Mouse (Mus musculus) kidney, adult 2 months (tissue): ENCODE results near the gene Sh3rf1. TPM values are rescaled to one million over a fixed set of nuclear protein-coding genes. Genes with fewer than 3 reads are reported as not detected.

Experiments used
- DNase-seq: peaks from one replicate; pipeline ENCODE4 v3.0.0; 2021
- H3K27ac ChIP-seq: fragments of 200-500 bp; 2 replicates; pipeline ENCODE4 v1.5.1; 2012; ENCODE audit warnings: low read depth, low read length, control low read depth, inconsistent platforms; ENCODE audit not compliant: insufficient read depth
- H3K27me3 ChIP-seq: fragments of 200-500 bp; replicated peaks from 2 replicates; pipeline ENCODE4 v1.6.1; 2012; ENCODE audit warnings: mild to moderate bottlenecking, moderate library complexity, low read length, inconsistent platforms; ENCODE audit not compliant: control insufficient read depth, insufficient read depth
- H3K36me3 ChIP-seq: fragments of 200-500 bp; 2 replicates; pipeline ENCODE4 v1.6.1; 2012; ENCODE audit warnings: mild to moderate bottlenecking, moderate library complexity, low read length, inconsistent platforms; ENCODE audit not compliant: control insufficient read depth, insufficient read depth
- H3K4me1 ChIP-seq: fragments of 200-500 bp; 2 replicates; pipeline ENCODE4 v1.6.1; 2011; ENCODE audit warnings: low read length; ENCODE audit not compliant: control insufficient read depth, insufficient read depth
- H3K4me3 ChIP-seq: fragments of 200-500 bp; 2 replicates; pipeline ENCODE4 v1.5.1; 2011; ENCODE audit warnings: mild to moderate bottlenecking, low read depth, low read length, control low read depth; ENCODE audit not compliant: insufficient read depth
- CTCF ChIP-seq: fragments of 200-500 bp; conservative IDR thresholded peaks from 2 replicates; pipeline ENCODE4 v1.5.1; 2011; ENCODE audit warnings: low read depth, mild to moderate bottlenecking, control low read depth, low read length, moderate library complexity, mixed read lengths; ENCODE audit not compliant: insufficient read depth, insufficient read length
- POLR2A ChIP-seq: fragments of 200-500 bp; IDR thresholded peaks from one replicate; pipeline ENCODE4 v1.6.1; 2011; ENCODE audit warnings: low read depth, low read length, control low read depth
- WGBS: fragments of 180-500 bp; shearing (Covaris S2); methylation state at CpG from one replicate; pipeline ENCODE4 v1.1.7; 2018; 5-methylcytosine and 5-hydroxymethylcytosine counted together
- polyA plus RNA-seq: library from polyadenylated mRNA; depleted of rRNA; stranded (reverse); fragments of >200 nt; gene quantifications from 2 replicates; pipeline ENCODE4 v1.2.3, GENCODE M21; 2012

Gene Sh3rf1
- polyA plus RNA-seq, 1 experiment: 14.4 TPM

- H3K4me1 ChIP-seq: peaks cover 12% of the 10 kb centered on the region
- H3K36me3 ChIP-seq: no peaks in the 10 kb centered on the region
- no peak overlapping the region for H3K27ac ChIP-seq
- no peak overlapping the region for H3K4me3 ChIP-seq
- no peak for DNase-seq
- H3K27me3 ChIP-seq: no peaks in the 10 kb centered on the region
- WGBS: 62% methylated on average over 4 of the region's 4 CpGs
- TF ChIP-seq CTCF: no peak
- no peak for TF ChIP-seq POLR2A
Measured at GRCm38 (mm10) chr8:61261374-61261773, 37.7 kb downstream of the Sh3rf1 start.

DNA sequence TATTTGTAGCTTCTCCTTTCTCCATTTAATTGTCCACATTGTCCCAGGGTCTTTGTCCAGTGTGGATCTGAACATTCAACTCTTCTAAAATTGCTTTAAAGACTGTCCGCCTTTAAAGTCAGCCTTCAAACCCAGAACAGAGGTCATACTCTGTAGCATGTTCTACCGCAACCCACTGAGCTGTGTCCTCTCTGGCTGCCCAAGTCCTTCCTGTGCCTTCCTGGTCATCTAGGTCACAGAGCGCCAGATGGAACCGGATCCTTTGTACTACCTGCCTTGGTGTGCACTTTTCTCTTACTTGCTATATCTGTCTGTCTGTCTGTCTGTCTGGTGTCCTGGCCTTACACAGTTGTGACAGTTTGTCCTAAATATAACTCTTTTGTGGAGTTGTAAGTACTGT lies 40.0 kb downstream of the Sh3rf1 start:
- Histone ChIP-seq H3K36me3 (no peaks in the 10 kb centered on the region), H3K27me3 (no peaks in the 10 kb centered on the region), H3K4me3 (no peak overlapping the region), H3K4me1 (peaks cover 21% of the 10 kb centered on the region), H3K27ac (peak overlapping the region; percentile 21; the same call in 1 of the 2 replicates)
- DNase-seq: peak; percentile 79
- 46% methylated on average over 4 of the region's 4 CpGs for WGBS
- no peak for TF ChIP-seq POLR2A
- no peak for TF ChIP-seq CTCF

GRCm38 (mm10) chr8:61264881-61265280 lies 41.2 kb downstream of the Sh3rf1 start:
- DNase-seq: no peak
- Histone ChIP-seq H3K27ac (0 out of 2 replicates have a peak overlapping the region, but pooled peaks have one; percentile 58), H3K36me3 (no peaks in the 10 kb centered on the region), H3K4me3 (no peak overlapping the region), H3K27me3 (no peaks in the 10 kb centered on the region), H3K4me1 (peaks cover 26% of the 10 kb centered on the region)
- TF ChIP-seq POLR2A (no peak), CTCF (no peak)
- 42% methylated on average over 7 of the region's 7 CpGs for whole genome bisulfite sequencing

DNA sequence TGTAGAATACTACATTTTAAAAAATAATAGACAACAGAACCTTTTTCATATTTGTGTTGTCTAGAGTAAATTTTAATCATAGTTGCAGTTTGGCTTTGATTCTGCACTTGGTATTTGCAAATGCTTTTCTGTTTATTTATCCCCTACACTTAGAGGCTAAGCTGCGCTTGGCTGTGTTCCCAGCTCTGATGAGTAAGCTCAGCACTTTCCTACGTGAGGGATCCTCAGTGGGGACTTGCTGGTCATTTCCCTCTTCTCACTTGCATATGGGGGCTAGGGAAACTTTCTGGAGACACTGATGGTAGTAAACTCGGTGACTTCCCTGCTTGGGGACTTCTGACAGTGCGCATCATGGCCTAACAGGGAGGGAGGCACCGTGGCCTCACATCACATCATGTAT lies 41.7 kb downstream of the Sh3rf1 start:
- WGBS: 36% methylated on average over 5 of the region's 5 CpGs
- TF ChIP-seq CTCF: no peak
- no peak for TF ChIP-seq POLR2A
- H3K4me3 ChIP-seq: no peak overlapping the region
- no peaks in the 10 kb centered on the region for H3K27me3 ChIP-seq
- H3K4me1 ChIP-seq: peaks cover 31% of the 10 kb centered on the region
- peak; percentile 86 for DNase-seq
- H3K27ac ChIP-seq: peak overlapping the region; percentile 7; the same call in 1 of the 2 replicates
- H3K36me3 ChIP-seq: no peaks in the 10 kb centered on the region

- Histone ChIP-seq H3K4me1 (peaks cover 43% of the 10 kb centered on the region), H3K27me3 (no peaks in the 10 kb centered on the region), H3K36me3 (no peaks in the 10 kb centered on the region), H3K4me3 (no peak overlapping the region), H3K27ac (no peak overlapping the region)
- TF ChIP-seq POLR2A (no peak), CTCF (no peak)
- DNase-seq: no peak
- 100% methylated on average over 1 of the region's 1 CpGs for WGBS
Measured at GRCm38 (mm10) chr8:61267061-61267460, 43.4 kb downstream of the Sh3rf1 start.

GRCm38 (mm10) chr8:61267692-61268091 lies 44.0 kb downstream of the Sh3rf1 start:
- TF ChIP-seq CTCF: no peak
- TF ChIP-seq POLR2A: no peak
- Histone ChIP-seq H3K4me3 (no peak overlapping the region), H3K4me1 (peaks cover 50% of the 10 kb centered on the region), H3K36me3 (no peaks in the 10 kb centered on the region), H3K27ac (peak overlapping the region; percentile 40; the same call in 1 of the 2 replicates), H3K27me3 (no peaks in the 10 kb centered on the region)
- no peak for DNase-seq
- 48% methylated on average over 8 of the region's 8 CpGs for WGBS

DNA sequence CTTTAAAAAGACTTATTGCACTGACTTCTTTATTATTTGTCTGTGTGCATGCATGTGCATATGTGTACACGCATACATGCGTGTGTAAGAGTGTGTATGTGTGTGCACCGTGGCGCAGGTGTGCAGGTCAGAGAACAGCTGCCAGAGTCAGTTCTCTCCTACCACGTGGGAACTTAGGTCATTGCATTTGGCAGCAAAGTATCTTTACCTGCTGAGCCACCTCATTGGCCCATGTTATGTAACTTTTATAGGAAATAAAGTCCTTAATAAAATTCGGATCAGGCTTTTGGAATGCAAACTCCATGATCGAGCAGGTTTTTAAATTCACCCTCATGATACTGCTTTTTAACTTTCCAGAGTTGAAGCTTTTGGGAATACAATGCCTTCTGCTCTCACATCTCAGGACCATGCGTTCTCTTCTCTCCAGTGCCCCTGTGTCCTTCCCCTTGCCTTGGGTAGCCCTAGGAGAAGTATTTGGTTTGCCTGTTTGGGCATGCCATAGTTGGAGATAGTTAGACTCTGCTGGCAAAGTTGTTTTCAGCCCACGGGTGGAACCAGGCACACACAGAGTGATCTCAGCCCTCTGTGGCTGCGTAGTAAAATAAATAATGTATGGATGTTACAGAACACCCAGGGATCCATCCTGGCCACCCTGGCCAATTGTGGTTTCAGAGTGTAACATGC lies 44.7 kb downstream of the Sh3rf1 start:
- no peaks in the 10 kb centered on the region for H3K27me3 ChIP-seq
- peaks cover 55% of the 10 kb centered on the region for H3K4me1 ChIP-seq
- H3K4me3 ChIP-seq: no peak overlapping the region
- H3K27ac ChIP-seq: peak overlapping the region; percentile 77
- 51% methylated on average over 10 of the region's 10 CpGs for WGBS
- DNase-seq: peak; percentile 59
- H3K36me3 ChIP-seq: no peaks in the 10 kb centered on the region
- TF ChIP-seq POLR2A (no peak), CTCF (no peak)
